Mouse (Mus musculus) midbrain, postnatal 0 days (tissue): Measurements from ENCODE around the gene Garnl3. TPM values are rescaled to one million over a fixed set of nuclear protein-coding genes. Genes with fewer than 3 reads are reported as not detected.
A peak's percentile ranks its signal among the peaks of the same experiment; 100 is the strongest.

ENCODE experiments used
- ATAC-seq: fragments of 200-750 bp; cut with Nextera tagmentation; 2 replicates; pipeline ENCODE4 v1.8.0; 2017; ENCODE audit warnings: moderate number of reproducible peaks, mild to moderate bottlenecking, moderate TSS enrichment, moderate library complexity; ENCODE audit not compliant: low FRiP score
- DNase-seq: peaks from one replicate; pipeline ENCODE4 v3.0.0-alpha.2; 2015; ENCODE audit warnings: low spot score
- H3K27ac ChIP-seq: fragments of 300-500 bp; sonication (generic); 2 replicates; pipeline ENCODE4 v1.5.1; 2014; ENCODE audit warnings: low read depth, mild to moderate bottlenecking, low read length, mixed read lengths
- H3K27me3 ChIP-seq: fragments of 300-500 bp; sonication (generic); 2 replicates; pipeline ENCODE4 v1.6.1; 2014; ENCODE audit warnings: low read length, control low read depth, mixed read lengths; ENCODE audit not compliant: insufficient read depth
- H3K36me3 ChIP-seq: fragments of 300-500 bp; sonication (generic); 2 replicates; pipeline ENCODE4 v1.6.1; 2014; ENCODE audit warnings: low read length, control low read depth, mixed read lengths; ENCODE audit not compliant: insufficient read depth
- H3K4me1 ChIP-seq: fragments of 300-500 bp; sonication (generic); 2 replicates; pipeline ENCODE4 v1.6.1; 2014; ENCODE audit warnings: mild to moderate bottlenecking, control low read depth, antibody characterized with exemption, low read length, mixed read lengths; ENCODE audit not compliant: insufficient read depth
- H3K4me2 ChIP-seq: fragments of 300-500 bp; sonication (generic); 2 replicates; pipeline ENCODE4 v1.6.1; 2014; ENCODE audit warnings: low read depth, mild to moderate bottlenecking, low read length, mixed read lengths; ENCODE audit not compliant: poor library complexity, severe bottlenecking
- H3K4me3 ChIP-seq: fragments of 300-500 bp; sonication (generic); 2 replicates; pipeline ENCODE4 v1.5.1; 2014; ENCODE audit warnings: low read depth, mild to moderate bottlenecking, low read length, moderate library complexity
- H3K9ac ChIP-seq: fragments of 300-500 bp; sonication (generic); replicated peaks from 2 replicates; pipeline ENCODE4 v1.6.1; 2014; ENCODE audit warnings: mild to moderate bottlenecking, low read length, moderate library complexity, mixed read lengths; ENCODE audit not compliant: poor library complexity, severe bottlenecking
- H3K9me3 ChIP-seq: fragments of 300-500 bp; sonication (generic); 2 replicates; pipeline ENCODE4 v1.6.1; 2016; ENCODE audit warnings: low read length, control low read depth
- CTCF ChIP-seq: IDR thresholded peaks from 2 replicates; pipeline ENCODE4 v1.5.1; 2016; ENCODE audit warnings: antibody characterized with exemption, mild to moderate bottlenecking
- WGBS: fragments of 180-500 bp; shearing (Covaris S2); extraction: QIAGEN DNeasy Blood & Tissue Kit; methylation state at CpG from one replicate; pipeline ENCODE4 v1.1.7; 2014; 5-methylcytosine and 5-hydroxymethylcytosine counted together
- polyA plus RNA-seq: library from polyadenylated mRNA; unstranded; fragments of >200 nt; fragmentation: Nextera tagmentation; extraction: Ambion mirVana; gene quantifications from 2 replicates; pipeline ENCODE4 v1.2.1, GENCODE M21; 2015
- total RNA-seq: library from RNA; depleted of rRNA; stranded (reverse); fragments of >200 nt; gene quantifications from 2 replicates; pipeline ENCODE4 v1.2.3, GENCODE M21; 2014

The Garnl3 gene
- total and polyA plus RNA-seq, 2 experiments from 2014 or later: 77.1 to 134 TPM

DNA sequence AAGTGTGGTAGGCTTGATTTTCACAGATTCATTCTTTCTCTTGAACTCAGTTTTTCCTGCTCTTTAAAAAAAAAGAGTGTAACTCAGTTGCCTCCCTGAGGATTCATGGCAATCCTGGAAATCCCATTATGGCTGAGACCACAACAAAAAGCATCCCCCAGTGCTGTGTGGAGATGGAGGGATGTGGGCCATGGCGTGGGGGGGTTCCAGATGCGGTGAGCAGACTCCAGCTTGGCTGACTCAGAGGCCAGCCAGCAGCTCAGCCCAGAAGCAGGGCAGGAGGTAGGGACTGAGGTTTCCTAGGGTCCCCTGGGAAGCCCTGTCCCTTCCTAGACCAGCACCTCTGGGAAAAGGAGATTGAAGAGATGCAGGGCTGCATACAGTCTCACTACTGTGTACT lies 45.5 kb upstream of the Garnl3 start:
- Histone ChIP-seq H3K36me3 (peaks cover 15% of the 10 kb centered on the region), H3K4me2 (no peak overlapping the region), H3K27ac (peak overlapping the region; percentile 18; the same call in 1 of the 2 replicates), H3K4me3 (no peak overlapping the region), H3K4me1 (peaks cover 9% of the 10 kb centered on the region; the same call in 1 of the 2 replicates), H3K9me3 (no peaks in the 10 kb centered on the region), H3K9ac (no peak overlapping the region), H3K27me3 (no peaks in the 10 kb centered on the region)
- 14% methylated on average over 2 of the region's 2 CpGs for WGBS
- DNase-seq (no peak), ATAC-seq (no peak)
- TF ChIP-seq CTCF: no peak

DNA sequence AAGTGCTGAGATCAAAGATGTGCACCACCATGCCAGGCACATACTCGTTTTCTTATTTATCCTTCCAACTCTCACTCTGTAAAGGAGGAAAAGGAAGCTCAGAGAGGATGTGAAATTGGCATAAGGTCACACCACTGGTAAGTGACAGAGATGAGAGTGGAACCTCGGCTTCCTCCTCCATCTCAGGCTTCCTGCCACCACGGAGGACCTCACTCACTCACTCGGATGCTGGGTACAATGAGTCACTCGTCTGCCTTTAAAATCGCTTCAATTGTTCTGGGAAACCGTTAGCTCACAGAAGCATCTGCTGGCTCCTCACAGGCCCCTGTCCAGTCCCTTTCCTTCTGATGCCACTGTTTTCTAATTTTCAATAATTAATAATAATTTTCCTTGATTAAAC lies 45.1 kb upstream of the Garnl3 start:
- H3K27ac ChIP-seq: no peak overlapping the region
- DNase-seq: no peak
- no peak overlapping the region for H3K4me2 ChIP-seq
- 38% methylated on average over 7 of the region's 7 CpGs for WGBS
- no peak for ATAC-seq
- H3K36me3 ChIP-seq: peaks cover 15% of the 10 kb centered on the region
- H3K9me3 ChIP-seq: no peaks in the 10 kb centered on the region
- TF ChIP-seq CTCF: no peak
- H3K9ac ChIP-seq: no peak overlapping the region
- H3K4me1 ChIP-seq: peaks cover 9% of the 10 kb centered on the region; the same call in 1 of the 2 replicates
- no peaks in the 10 kb centered on the region for H3K27me3 ChIP-seq
- H3K4me3 ChIP-seq: no peak overlapping the region

DNA sequence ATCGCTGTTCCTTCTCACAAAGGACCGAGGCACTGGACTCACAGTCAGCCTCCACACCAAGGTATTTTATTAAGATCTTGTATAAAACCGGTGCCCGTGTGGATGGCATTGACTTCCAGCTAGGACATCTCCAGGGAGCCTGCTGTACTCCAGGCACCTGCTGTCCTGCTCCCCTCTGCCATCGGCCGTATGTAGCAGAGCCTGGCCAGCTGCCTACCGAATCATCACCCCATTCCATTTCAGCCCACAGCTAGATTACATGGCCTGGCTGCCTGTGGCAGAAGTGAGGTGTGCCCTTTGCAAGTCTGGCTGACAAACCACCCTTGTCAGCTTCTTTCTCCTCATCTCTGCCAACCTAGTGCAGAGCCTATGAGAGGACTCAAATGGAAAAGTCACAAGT lies 42.2 kb upstream of the Garnl3 start:
- ATAC-seq (no peak), DNase-seq (no peak)
- no peak overlapping the region for H3K4me3 ChIP-seq
- peaks cover 24% of the 10 kb centered on the region for H3K36me3 ChIP-seq
- TF ChIP-seq CTCF: no peak
- WGBS: 80% methylated on average over 7 of the region's 7 CpGs
- no peak overlapping the region for H3K9ac ChIP-seq
- H3K4me2 ChIP-seq: no peak overlapping the region
- no peaks in the 10 kb centered on the region for H3K9me3 ChIP-seq
- peaks cover 3% of the 10 kb centered on the region; the same call in 1 of the 2 replicates for H3K4me1 ChIP-seq
- no peak overlapping the region for H3K27ac ChIP-seq
- no peaks in the 10 kb centered on the region for H3K27me3 ChIP-seq

DNA sequence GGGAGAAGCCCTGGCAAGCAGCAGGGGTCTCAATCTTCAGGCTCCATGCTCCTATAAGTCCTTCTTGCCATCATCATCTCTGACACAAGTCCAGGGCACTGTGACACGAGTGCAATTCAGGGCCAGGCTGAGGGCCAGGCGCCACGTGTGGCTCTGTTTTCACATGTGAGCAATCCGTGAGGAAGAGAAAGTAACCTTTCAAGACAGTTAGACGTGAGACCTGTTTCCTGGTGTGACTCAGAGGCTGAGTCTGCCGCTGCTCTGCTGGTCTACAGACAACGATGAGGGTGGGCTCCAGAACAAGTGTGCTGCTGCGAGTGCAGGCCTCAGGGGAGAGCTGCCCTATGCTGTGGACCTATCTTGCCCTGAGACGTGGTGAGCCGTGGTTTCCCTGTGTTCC lies 41.7 kb upstream of the Garnl3 start:
- no peak overlapping the region for H3K27ac ChIP-seq
- H3K4me3 ChIP-seq: no peak overlapping the region
- H3K27me3 ChIP-seq: no peaks in the 10 kb centered on the region
- H3K4me1 ChIP-seq: no peaks in the 10 kb centered on the region
- no peak for ATAC-seq
- DNase-seq: no peak
- H3K4me2 ChIP-seq: no peak overlapping the region
- H3K9ac ChIP-seq: no peak overlapping the region
- TF ChIP-seq CTCF: no peak
- H3K36me3 ChIP-seq: peaks cover 24% of the 10 kb centered on the region
- 87% methylated on average over 10 of the region's 10 CpGs for WGBS
- no peaks in the 10 kb centered on the region for H3K9me3 ChIP-seq

DNA sequence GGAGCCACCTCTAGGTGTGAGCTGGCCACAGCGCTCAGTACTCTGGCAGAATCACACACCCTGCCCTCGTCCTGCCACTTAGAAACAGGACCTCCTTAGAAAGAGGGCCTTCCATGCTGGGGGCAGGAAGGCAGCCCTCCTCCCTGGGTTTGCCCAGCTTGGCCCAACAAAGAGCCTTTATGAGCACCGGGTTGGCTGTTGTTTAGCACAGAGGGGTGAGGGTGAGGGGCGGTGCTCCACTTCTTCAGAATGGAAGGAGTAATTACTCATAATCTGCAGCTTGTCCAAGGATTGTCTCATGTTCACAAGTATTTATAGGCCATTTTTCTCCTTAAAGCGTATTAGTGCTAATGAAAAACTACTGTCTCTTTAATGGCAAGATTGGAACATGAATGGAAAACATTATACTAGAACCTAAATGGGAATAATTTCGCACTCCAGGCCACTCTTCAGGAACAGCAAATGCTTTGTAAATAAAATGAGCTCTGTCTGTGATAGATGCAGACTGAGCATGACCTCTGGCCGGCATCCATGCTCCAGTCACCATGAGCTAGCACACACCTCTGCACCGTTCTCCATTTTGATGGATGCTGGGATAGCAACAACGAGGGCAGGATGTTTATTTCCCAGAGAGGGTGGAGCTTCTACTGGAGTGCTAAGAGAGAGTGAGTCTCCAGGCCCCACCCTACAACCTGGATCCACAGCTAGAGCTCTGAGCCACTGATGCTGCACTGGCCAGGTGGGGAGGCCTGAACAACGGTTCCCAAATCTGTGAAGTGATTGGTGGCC lies 39.5 kb upstream of the Garnl3 start:
- H3K4me2 ChIP-seq: no peak overlapping the region
- no peaks in the 10 kb centered on the region for H3K4me1 ChIP-seq
- H3K9me3 ChIP-seq: no peaks in the 10 kb centered on the region
- H3K36me3 ChIP-seq: peaks cover 38% of the 10 kb centered on the region
- ATAC-seq (no peak), DNase-seq (no peak)
- no peak overlapping the region for H3K4me3 ChIP-seq
- H3K27me3 ChIP-seq: no peaks in the 10 kb centered on the region
- no peak overlapping the region for H3K9ac ChIP-seq
- 66% methylated on average over 10 of the region's 10 CpGs for WGBS
- no peak for TF ChIP-seq CTCF
- no peak overlapping the region for H3K27ac ChIP-seq

DNA sequence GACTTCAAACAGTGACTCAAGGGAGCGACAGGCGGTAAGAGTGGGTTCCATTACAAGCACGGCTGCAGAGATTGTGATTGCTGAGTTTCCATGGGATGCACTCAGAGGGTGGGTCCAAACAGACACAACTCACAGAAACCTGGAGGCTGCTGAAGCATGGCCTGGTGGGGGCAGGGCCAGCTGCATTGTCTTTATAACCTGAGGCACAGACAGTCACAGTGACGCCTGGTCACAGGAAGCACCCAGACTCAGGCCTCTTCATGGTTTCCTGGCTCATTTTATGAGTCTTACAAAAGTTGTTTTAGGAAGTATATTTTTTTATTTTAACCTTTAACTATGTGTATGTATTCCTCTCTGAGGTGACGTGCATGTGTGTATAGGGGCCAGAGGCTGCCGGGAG lies 38.0 kb upstream of the Garnl3 start:
- Histone ChIP-seq H3K27me3 (no peaks in the 10 kb centered on the region), H3K36me3 (peaks cover 41% of the 10 kb centered on the region), H3K4me2 (no peak overlapping the region), H3K27ac (no peak overlapping the region), H3K4me3 (no peak overlapping the region), H3K9me3 (no peaks in the 10 kb centered on the region), H3K4me1 (no peaks in the 10 kb centered on the region), H3K9ac (no peak overlapping the region)
- no peak for TF ChIP-seq CTCF
- 81% methylated on average over 6 of the region's 6 CpGs for WGBS
- no peak for ATAC-seq
- no peak for DNase-seq
